Mouse (Mus musculus) limb, embryonic 13.5 days (tissue): ENCODE results near the gene Epo. TPM values are rescaled to one million over a fixed set of nuclear protein-coding genes. Genes with fewer than 3 reads are reported as not detected.

Experiments
- ATAC-seq: fragments of 200-750 bp; cut with Nextera tagmentation; 2 replicates; pipeline ENCODE4 v1.8.0; 2017; ENCODE audit warnings: low read depth, moderate number of reproducible peaks, moderate TSS enrichment; ENCODE audit not compliant: low FRiP score
- H3K27ac ChIP-seq: fragments of 300-500 bp; sonication (generic); 2 replicates; pipeline ENCODE4 v1.5.1; 2015; ENCODE audit warnings: inconsistent platforms, mild to moderate bottlenecking, moderate library complexity
- H3K27me3 ChIP-seq: fragments of 300-500 bp; sonication (generic); 2 replicates; pipeline ENCODE4 v1.6.1; 2015; ENCODE audit warnings: mild to moderate bottlenecking, inconsistent platforms
- H3K36me3 ChIP-seq: fragments of 300-500 bp; sonication (generic); 2 replicates; pipeline ENCODE4 v1.6.1; 2015; ENCODE audit warnings: inconsistent platforms, mild to moderate bottlenecking, moderate library complexity
- H3K4me1 ChIP-seq: fragments of 300-500 bp; sonication (generic); 2 replicates; pipeline ENCODE4 v1.6.1; 2015; ENCODE audit warnings: inconsistent platforms
- H3K4me2 ChIP-seq: fragments of 300-500 bp; sonication (generic); replicated peaks from 2 replicates; pipeline ENCODE4 v1.6.1; 2015; ENCODE audit warnings: inconsistent platforms, mild to moderate bottlenecking, moderate library complexity
- H3K4me3 ChIP-seq: fragments of 300-500 bp; sonication (generic); 2 replicates; pipeline ENCODE4 v1.5.1; 2015; ENCODE audit warnings: moderate library complexity, mild to moderate bottlenecking, inconsistent platforms
- H3K9ac ChIP-seq: fragments of 300-500 bp; sonication (generic); 2 replicates; pipeline ENCODE4 v1.6.1; 2015; ENCODE audit warnings: mild to moderate bottlenecking, inconsistent platforms
- H3K9me3 ChIP-seq: fragments of 300-500 bp; sonication (generic); 2 replicates; pipeline ENCODE4 v1.6.1; 2016; ENCODE audit warnings: inconsistent platforms
- WGBS: fragments of 180-500 bp; shearing (Covaris S2); methylation state at CpG from one replicate; pipeline ENCODE4 v1.1.7; 2015; 5-methylcytosine and 5-hydroxymethylcytosine counted together
- polyA plus RNA-seq: library from polyadenylated mRNA; unstranded; fragments of >200 nt; fragmentation: Nextera tagmentation; extraction: Ambion mirVana; gene quantifications from 2 replicates; pipeline ENCODE4 v1.2.1, GENCODE M21; 2015

Epo gene
- polyA plus RNA-seq, 1 experiment from 2014 or later = 0.78 TPM

DNA sequence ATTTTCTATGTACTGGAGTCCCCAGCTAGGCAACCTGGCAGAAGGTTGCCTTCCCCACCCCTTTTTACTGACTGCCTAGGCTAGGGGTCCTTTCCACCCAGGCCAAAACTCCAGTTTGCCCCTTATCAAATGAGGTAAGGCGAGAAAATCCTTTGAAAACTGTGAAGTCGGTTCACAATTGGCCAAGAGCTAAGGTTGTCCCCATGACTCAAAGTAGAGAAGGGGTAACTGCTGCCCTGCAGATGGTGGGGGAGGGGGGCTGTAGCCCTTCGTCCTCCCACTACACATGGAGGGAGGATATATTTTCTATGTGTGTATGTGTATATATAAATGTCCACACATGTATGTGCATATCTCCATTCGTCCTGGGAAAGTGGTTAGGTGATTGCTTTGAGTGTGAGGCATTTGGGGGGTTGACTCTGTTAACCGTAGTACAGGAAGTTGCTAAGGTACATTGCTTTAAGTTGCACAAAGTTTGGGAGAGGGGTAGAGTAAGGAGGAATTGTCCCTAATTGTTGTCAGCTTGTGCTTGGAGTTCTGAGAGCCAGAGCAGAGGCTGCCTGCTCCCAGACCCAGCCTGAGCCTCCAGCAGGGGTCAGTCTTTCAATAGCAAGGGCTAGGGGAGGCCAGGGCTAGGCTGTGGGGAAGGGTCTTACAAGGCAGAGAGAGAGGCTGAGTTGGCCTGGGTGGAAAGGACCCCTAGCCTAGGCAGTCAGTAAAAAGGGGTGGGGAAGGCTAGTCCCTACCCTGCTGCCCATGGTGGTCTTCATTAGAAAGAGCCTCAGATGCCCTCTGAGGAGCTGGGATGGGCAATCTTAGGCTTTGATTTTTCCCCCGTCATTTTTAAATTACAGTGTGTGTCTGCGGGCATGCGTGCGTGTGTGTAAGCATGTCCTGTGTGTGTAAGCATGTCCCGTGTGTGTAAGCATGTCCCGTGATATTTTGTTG, 19.9 kb downstream of the Epo start:
- no peak for ATAC-seq
- Histone ChIP-seq H3K4me3 (no peak overlapping the region), H3K9ac (peak overlapping the region; percentile 99; the same call in 1 of the 2 replicates), H3K4me1 (peaks cover 49% of the 10 kb centered on the region), H3K27me3 (no peaks in the 10 kb centered on the region), H3K4me2 (peak overlapping the region; percentile 87), H3K9me3 (no peaks in the 10 kb centered on the region), H3K36me3 (peaks cover 23% of the 10 kb centered on the region), H3K27ac (no peak overlapping the region)
- 76% methylated on average over 11 of the region's 11 CpGs for whole genome bisulfite sequencing

DNA sequence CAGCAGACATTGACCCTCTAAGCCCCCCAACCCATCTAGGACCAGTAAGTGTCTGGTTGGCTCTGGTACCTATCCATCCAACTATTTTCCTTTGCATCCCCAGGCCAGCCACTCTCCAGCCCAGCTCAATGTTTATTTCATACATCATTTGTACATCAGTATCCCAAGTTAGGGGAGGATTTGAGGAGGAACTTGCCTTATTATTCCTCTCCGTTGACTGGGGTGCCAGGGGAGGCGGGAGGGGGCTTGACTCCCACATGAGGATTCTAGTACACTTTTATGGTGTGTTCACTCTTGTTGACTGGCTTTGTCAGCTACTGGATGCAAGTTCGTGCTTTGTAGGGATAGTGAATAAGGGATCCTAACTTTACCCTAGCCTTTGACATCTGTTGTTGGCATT, 21.3 kb downstream of the Epo start:
- 63% methylated on average over 3 of the region's 3 CpGs for WGBS
- H3K27ac ChIP-seq = no peak overlapping the region; the same call in 1 of the 2 replicates

DNA sequence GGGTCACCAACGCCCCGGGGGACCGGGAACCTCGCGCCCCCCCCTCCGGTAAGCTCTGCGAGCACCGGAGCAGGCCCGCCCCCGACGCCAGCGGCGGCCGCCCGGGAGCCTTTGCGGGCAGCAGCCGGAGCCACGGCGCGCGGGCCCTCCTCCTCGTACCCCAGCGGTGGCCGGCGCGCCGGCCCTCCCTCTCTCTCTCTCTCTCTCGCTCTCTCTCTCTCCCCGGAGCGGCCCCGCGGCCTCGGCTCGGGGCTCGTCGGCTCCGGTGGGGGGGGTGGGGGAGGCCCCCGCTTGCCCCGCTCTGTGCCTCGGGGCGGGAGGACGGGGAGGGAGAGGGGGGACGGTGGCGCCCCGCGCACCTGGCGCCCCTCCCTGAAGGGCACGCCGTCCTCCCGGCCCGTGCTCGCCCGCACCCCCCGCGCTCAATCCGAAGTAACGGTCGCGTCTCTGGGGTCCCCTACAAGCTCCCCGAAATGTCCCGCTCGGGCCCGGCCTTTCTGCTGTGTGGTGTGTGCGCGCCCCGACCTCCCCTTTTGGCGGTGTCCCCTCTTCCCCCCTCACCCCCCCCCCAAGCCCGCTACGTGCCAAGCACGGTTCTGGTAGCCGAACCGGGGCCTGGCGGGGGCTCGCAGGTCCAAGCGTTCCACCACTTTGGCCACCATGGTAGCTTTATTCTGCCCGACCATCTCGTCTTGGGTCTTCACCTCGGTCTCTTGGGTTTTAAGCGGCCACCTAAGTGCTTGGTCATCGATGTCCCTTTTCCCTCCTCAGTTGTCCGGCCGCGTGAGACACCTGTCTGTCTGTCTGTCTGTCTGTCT, 22.3 kb downstream of the Epo start:
- ATAC-seq = peak; percentile 48; the same call in 1 of the 2 replicates
- H3K9me3 ChIP-seq = no peaks in the 10 kb centered on the region
- peaks cover 12% of the 10 kb centered on the region for H3K36me3 ChIP-seq
- H3K27ac ChIP-seq = peak overlapping the region; percentile 88
- peak overlapping the region; percentile 87 for H3K4me2 ChIP-seq
- H3K4me1 ChIP-seq = peaks cover 47% of the 10 kb centered on the region
- under 1% methylated on average over 55 of the region's 83 CpGs for WGBS
- no peaks in the 10 kb centered on the region for H3K27me3 ChIP-seq
- H3K4me3 ChIP-seq = peak overlapping the region; percentile 98
- peak overlapping the region; percentile 99 for H3K9ac ChIP-seq

More for the DNA sequence above, 21.3 kb downstream of the Epo start:
- Histone ChIP-seq H3K27me3 (no peaks in the 10 kb centered on the region), H3K4me3 (peak overlapping the region; percentile 98), H3K9me3 (no peaks in the 10 kb centered on the region), H3K36me3 (peaks cover 12% of the 10 kb centered on the region), H3K4me2 (peak overlapping the region; percentile 87), H3K4me1 (peaks cover 49% of the 10 kb centered on the region), H3K9ac (peak overlapping the region; percentile 99)
- ATAC-seq = no peak

DNA sequence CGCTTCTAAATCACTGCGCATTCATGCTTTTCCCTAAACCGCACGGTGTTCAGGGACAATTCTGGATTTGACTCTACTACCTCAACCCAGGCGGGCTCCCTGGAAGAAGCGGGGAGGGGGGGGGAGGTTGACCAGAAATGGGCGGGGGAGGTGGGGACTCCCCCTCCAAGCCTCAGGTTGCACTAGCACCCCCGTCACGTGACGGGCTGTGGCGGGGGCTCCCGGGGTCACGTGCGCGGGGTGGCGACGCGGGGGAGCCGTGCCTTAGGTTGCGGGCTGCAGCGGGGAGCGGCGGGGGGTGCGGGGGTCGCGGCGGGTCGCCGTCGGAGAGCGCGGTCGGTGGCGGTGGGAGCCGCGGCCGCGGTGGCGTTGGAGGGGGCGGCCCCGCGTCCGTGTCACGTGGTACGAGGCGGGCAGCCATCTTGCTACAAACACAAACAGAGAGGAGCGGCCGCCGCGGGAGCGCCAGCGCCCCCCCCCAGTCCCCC, 23.0 kb downstream of the Epo start:
- peak overlapping the region; percentile 87 for H3K4me2 ChIP-seq
- no peaks in the 10 kb centered on the region for H3K27me3 ChIP-seq
- H3K9me3 ChIP-seq = no peaks in the 10 kb centered on the region
- ATAC-seq = peak; percentile 82
- peak overlapping the region; percentile 98 for H3K4me3 ChIP-seq
- H3K4me1 ChIP-seq = peaks cover 40% of the 10 kb centered on the region
- peak overlapping the region; percentile 88 for H3K27ac ChIP-seq
- WGBS = 1% methylated on average over 36 of the region's 52 CpGs
- H3K36me3 ChIP-seq = peaks cover 12% of the 10 kb centered on the region
- H3K9ac ChIP-seq = peak overlapping the region; percentile 99

DNA sequence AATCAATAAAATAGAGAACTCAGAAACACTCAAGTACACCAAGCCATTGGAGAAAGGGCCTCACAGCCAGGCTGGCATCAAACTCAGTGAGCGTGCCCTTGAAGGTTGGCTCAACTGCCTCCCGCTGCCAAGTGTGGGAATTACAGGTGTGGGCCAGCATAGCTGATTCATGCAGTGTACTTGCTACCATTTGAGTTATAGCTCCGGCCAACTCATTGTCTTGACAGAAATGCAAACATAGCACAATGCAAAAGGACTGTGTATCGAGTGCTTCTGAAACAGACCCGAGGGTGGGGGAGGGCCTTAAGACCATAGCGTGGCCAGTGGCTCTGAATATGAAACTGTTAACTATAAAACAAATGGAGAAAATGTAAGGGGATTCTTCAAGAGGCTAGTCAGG, 29.0 kb downstream of the Epo start:
- Histone ChIP-seq H3K4me3 (no peak overlapping the region), H3K36me3 (peaks cover 12% of the 10 kb centered on the region), H3K27ac (no peak overlapping the region), H3K4me1 (peaks cover 16% of the 10 kb centered on the region), H3K4me2 (no peak overlapping the region), H3K9me3 (no peaks in the 10 kb centered on the region), H3K9ac (no peak overlapping the region), H3K27me3 (no peaks in the 10 kb centered on the region)
- 86% methylated on average over 6 of the region's 6 CpGs for WGBS
- no peak for ATAC-seq

DNA sequence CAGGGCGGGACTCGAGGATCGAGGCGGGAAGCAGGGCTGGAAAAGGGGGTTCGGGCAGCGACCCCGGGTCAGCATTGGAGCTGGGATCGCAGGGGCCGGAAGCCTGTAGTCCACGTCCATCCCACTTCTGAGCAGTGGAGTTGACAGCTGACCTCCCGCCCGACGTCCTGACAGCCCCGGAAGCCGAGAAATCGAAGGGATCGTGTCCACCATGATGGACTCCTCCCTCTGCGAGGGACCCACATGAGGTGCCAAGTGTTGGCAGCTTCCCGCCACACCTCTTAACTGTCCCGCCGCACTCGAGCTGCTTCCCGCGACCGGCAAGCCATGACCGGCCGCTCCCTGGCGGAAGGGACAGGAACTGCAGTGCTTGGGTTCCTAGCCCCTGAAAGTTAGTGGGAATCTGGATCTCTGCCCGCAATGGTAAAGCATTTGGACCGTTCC, 30.4 kb downstream of the Epo start:
- H3K4me3 ChIP-seq = peak overlapping the region; percentile 66
- WGBS = under 1% methylated on average over 30 of the region's 30 CpGs
- ATAC-seq = peak; percentile 88

DNA sequence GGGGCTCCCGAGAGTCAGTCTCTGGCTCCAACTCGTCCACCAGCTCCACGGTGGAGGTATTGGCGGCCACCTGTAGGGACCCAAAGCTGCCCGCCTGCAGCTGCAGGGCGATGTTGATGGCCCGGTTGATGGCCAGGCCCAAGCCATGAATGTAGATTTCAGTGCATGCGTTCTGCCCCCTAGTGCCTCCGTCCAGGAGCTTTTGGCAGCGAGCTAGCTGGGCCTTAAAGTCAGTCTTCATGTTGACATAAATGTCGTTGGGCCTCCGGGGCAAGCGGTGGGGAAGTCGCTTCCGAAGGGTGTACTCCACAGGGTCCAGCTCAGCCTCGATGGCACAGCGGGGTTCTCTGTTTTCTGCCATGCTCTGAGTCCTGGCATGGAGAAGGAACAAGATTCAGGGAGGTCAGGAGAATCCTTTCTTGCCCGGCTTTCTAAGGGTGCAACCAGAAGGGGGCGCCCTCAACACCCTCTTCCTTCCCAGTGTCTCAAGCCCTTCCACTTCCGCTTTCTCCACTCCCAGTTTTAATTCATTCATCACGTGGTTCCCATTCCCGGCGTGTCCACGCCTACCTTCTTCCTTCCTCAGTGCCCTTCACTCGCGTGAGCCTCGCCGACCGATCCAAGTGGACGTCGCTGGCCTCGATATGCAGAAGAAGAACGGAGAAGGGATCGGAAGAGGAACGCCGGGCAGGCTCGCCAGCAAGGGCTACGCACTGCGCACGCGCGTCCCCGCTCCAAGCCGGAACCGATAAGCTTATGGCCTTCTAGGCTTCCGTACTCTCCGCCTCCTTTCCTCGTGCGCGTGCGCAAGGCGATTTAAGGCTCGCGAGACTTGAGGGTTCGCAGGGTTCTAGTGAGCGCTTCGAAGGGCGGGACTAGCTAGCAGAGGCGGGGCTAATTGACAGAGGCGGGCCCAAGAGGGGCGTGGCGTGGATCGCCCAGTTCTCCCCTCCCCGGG, 31.1 kb downstream of the Epo start, which contains the start of gene Pop7:
Gene Pop7, minus strand, starts transcription at position 810 of the 958 bp plus-strand sequence.
- peak within 1 kb of the TSS; percentile 92 for H3K27ac ChIP-seq
- H3K9ac ChIP-seq = peak within 1 kb of the TSS; percentile 74
- H3K4me3 ChIP-seq = peak within 1 kb of the TSS; percentile 66
- H3K4me1 ChIP-seq = peaks cover 16% of the 10 kb centered on the region
- 2% methylated on average over 64 of the region's 64 CpGs for WGBS
- H3K4me2 ChIP-seq = peak within 1 kb of the TSS; percentile 78
- no peaks in the 10 kb centered on the region for H3K9me3 ChIP-seq
- peaks cover 12% of the 10 kb centered on the region for H3K36me3 ChIP-seq
- ATAC-seq = peak; percentile 96
- H3K27me3 ChIP-seq = no peaks in the 10 kb centered on the region

More for the DNA sequence above, 30.4 kb downstream of the Epo start:
- H3K4me2 ChIP-seq = peak overlapping the region; percentile 67
- peak overlapping the region; percentile 85 for H3K27ac ChIP-seq
- peaks cover 12% of the 10 kb centered on the region for H3K36me3 ChIP-seq
- H3K9ac ChIP-seq = peak overlapping the region; percentile 67
- no peaks in the 10 kb centered on the region for H3K27me3 ChIP-seq
- no peaks in the 10 kb centered on the region for H3K9me3 ChIP-seq
- H3K4me1 ChIP-seq = peaks cover 16% of the 10 kb centered on the region

DNA sequence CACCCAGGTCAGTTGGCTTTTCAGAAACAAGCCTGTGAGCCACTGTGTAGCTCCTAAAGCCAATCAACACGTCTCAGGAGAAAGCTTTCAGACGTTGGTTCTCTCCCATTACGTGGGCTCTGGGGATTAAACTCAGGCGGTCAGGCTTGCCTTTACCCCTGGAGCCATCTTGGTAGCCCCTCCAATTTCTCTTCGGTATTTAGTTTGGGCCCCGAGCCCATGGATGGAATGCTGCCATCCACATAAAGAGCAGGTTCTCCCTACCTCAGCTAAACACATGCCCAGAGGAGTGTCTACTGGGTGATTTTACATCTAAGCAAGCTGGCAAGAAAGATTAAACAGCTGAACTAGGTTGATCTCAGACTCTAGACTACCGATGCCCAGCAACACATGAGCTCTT, 32.9 kb downstream of the Epo start:
- ATAC-seq = no peak

DNA sequence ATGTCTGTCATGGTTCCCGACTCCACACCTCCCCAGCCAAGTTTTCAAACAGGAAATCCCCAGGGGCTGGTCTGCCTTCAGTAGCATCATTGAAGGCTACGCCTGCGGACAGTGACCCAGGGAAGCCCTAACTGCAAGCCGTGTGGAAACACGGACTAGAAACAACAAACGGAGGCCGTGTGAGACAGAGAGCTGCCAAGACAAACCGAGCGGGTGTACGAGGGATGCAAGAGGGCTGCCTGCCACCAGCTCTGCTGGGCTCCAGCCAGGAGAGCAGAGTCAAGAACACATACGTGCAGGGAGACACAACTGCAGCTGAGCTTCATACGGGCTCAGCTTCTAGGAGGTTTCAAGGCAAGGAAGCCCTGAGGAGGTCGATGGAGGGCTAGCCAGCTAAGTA, 39.2 kb downstream of the Epo start:
- Histone ChIP-seq H3K27ac (no peak overlapping the region), H3K4me2 (no peak overlapping the region), H3K36me3 (no peaks in the 10 kb centered on the region), H3K9me3 (no peaks in the 10 kb centered on the region), H3K4me1 (peaks cover 10% of the 10 kb centered on the region), H3K9ac (no peak overlapping the region), H3K4me3 (no peak overlapping the region), H3K27me3 (no peaks in the 10 kb centered on the region)
- ATAC-seq = no peak
- 74% methylated on average over 13 of the region's 13 CpGs for WGBS

More for the DNA sequence above, 32.9 kb downstream of the Epo start:
- Histone ChIP-seq H3K27ac (no peak overlapping the region), H3K4me3 (no peak overlapping the region), H3K9me3 (no peaks in the 10 kb centered on the region), H3K27me3 (no peaks in the 10 kb centered on the region), H3K4me2 (no peak overlapping the region), H3K36me3 (peaks cover 12% of the 10 kb centered on the region), H3K9ac (no peak overlapping the region), H3K4me1 (peaks cover 16% of the 10 kb centered on the region)
- 89% methylated on average over 7 of the region's 7 CpGs for WGBS

DNA sequence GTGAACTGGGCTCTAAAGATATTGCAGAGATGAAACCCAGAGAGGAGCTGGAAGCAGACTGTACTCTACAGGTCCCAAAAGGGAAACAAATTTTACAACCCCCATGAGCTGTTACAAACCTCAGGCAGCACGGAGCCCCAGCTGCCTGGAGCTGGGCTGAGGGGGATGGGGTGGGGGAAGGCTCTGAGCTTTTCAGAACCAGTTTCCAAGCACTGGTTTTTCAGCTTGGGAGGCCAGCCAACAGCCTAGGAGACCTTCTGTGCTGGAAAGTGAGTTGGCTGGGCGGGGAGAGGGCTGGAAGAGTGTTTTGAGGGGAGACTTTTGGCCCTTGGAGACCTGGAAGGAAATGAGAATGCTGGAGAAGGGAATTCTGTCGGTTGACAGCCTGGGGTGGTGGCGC, 41.5 kb downstream of the Epo start:
- WGBS = 36% methylated on average over 4 of the region's 4 CpGs
- H3K4me2 ChIP-seq = no peak overlapping the region
- H3K9me3 ChIP-seq = no peaks in the 10 kb centered on the region
- H3K36me3 ChIP-seq = no peaks in the 10 kb centered on the region
- peaks cover 10% of the 10 kb centered on the region for H3K4me1 ChIP-seq
- H3K4me3 ChIP-seq = no peak overlapping the region
- H3K27me3 ChIP-seq = peaks cover 6% of the 10 kb centered on the region
- peak; percentile 58 for ATAC-seq
- H3K9ac ChIP-seq = 0 out of 2 replicates have a peak overlapping the region, but pooled peaks have one; percentile 25
- peak overlapping the region; percentile 61 for H3K27ac ChIP-seq

DNA sequence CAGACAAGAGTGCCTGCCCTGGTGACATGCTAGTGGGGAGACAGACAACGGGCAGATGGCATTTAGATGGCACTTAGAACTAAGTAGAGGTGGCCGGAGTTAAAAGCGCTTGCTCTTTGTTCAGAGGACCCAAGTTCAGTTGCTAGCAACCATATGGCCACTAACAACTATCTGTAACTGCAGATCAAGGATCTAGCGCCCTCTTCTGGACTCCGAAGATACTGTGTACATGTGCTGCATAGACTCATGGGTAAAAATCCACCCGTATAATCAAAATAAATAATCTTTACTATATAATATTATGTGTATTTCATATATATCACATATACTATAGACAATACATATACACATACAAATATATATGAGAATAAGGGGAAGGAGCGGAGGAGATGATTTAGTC, 45.4 kb downstream of the Epo start:
- Histone ChIP-seq H3K27ac (no peak overlapping the region), H3K36me3 (no peaks in the 10 kb centered on the region), H3K27me3 (peaks cover 30% of the 10 kb centered on the region), H3K4me1 (peaks cover 26% of the 10 kb centered on the region), H3K9me3 (no peaks in the 10 kb centered on the region), H3K4me2 (no peak overlapping the region), H3K9ac (no peak overlapping the region), H3K4me3 (no peak overlapping the region)
- WGBS = 87% methylated on average over 7 of the region's 7 CpGs
- ATAC-seq = no peak
